Mouse (Mus musculus) hindbrain, embryonic 13.5 days (tissue): ENCODE measurements around the gene 2510009E07Rik. TPM values are rescaled to one million over a fixed set of nuclear protein-coding genes. Genes with fewer than 3 reads are reported as not detected.

Source experiments
- ATAC-seq: fragments of 200-750 bp; cut with Nextera tagmentation; 2 replicates; pipeline ENCODE4 v1.8.0; 2017; ENCODE audit warnings: moderate TSS enrichment; ENCODE audit not compliant: low FRiP score
- H3K27ac ChIP-seq: fragments of 300-500 bp; sonication (generic); 2 replicates; pipeline ENCODE4 v1.5.1; 2015; ENCODE audit warnings: inconsistent platforms, mild to moderate bottlenecking, moderate library complexity
- H3K27me3 ChIP-seq: fragments of 300-500 bp; sonication (generic); 2 replicates; pipeline ENCODE4 v1.6.1; 2015; ENCODE audit warnings: mild to moderate bottlenecking, inconsistent platforms
- H3K36me3 ChIP-seq: fragments of 300-500 bp; sonication (generic); 2 replicates; pipeline ENCODE4 v1.6.1; 2015; ENCODE audit warnings: mild to moderate bottlenecking, inconsistent platforms
- H3K4me1 ChIP-seq: fragments of 300-500 bp; sonication (generic); replicated peaks from 2 replicates; pipeline ENCODE4 v1.6.1; 2015; ENCODE audit warnings: inconsistent platforms
- H3K4me2 ChIP-seq: fragments of 300-500 bp; sonication (generic); 2 replicates; pipeline ENCODE4 v1.6.1; 2015; ENCODE audit warnings: inconsistent platforms, mild to moderate bottlenecking, moderate library complexity
- H3K4me3 ChIP-seq: fragments of 300-500 bp; sonication (generic); 2 replicates; pipeline ENCODE4 v1.5.1; 2015; ENCODE audit warnings: mild to moderate bottlenecking, inconsistent platforms
- H3K9ac ChIP-seq: fragments of 300-500 bp; sonication (generic); 2 replicates; pipeline ENCODE4 v1.6.1; 2015; ENCODE audit warnings: mild to moderate bottlenecking, inconsistent platforms
- H3K9me3 ChIP-seq: fragments of 300-500 bp; sonication (generic); 2 replicates; pipeline ENCODE4 v1.6.1; 2016; ENCODE audit warnings: inconsistent platforms
- WGBS: fragments of 180-500 bp; shearing (Covaris S2); methylation state at CpG from one replicate; pipeline ENCODE4 v1.1.7; 2015; 5-methylcytosine and 5-hydroxymethylcytosine counted together
- polyA plus RNA-seq: library from polyadenylated mRNA; unstranded; fragments of >200 nt; fragmentation: Nextera tagmentation; extraction: Ambion mirVana; gene quantifications from 2 replicates; pipeline ENCODE4 v1.2.1, GENCODE M21; 2015

Gene 2510009E07Rik
- 46.1 and 48.6 TPM in 2 replicates for polyA plus RNA-seq

DNA sequence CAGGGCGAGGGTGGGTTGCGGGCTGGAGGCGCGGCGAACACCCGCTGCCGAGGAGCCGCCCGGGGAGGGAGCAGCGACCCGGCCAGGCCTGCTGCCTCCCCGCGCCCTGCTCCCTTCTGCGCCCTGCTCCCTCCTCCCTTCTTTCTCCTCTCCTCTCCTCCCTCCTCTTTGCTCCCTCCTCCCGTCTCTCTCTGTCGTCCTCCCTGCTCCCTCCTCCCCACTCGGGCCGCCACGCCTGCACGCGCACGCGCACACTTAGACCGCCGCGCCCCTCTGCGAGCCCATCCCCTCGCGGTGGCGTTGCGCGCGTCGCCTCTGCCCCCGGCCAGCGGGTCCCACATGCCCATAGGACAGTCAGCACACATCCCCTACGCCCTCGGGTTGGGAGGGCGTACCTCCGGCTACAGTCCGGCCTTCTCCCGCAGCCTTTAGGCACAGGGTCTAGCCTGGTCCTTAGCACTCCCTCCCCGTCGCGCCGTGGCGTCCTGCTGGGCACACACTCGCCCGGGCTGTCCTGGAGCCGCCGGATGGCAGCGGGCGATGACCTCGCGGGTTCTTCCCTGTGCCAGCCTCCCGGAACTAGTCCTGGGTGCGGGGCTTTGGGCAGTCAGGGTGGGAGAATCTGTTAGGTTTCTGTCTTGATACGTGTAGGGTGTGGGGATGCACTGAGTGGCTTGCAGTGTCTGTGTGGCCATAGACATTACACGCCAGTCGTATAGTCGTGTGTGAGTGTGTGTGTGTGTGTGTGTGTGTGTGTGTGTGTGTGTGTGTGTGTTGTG is at the start of gene 2510009E07Rik:
Gene 2510009E07Rik, minus strand, starts transcription at position 203 of the 779 bp plus-strand sequence.
- peak within 1 kb of the TSS; percentile 84 for H3K4me3 ChIP-seq
- no peaks in the 10 kb centered on the region for H3K36me3 ChIP-seq
- ATAC-seq = peak; percentile 91
- H3K4me1 ChIP-seq = peaks cover 40% of the 10 kb centered on the region
- no peaks in the 10 kb centered on the region for H3K27me3 ChIP-seq
- H3K9ac ChIP-seq = peak within 1 kb of the TSS; percentile 94
- WGBS = under 1% methylated on average over 57 of the region's 61 CpGs
- no peaks in the 10 kb centered on the region for H3K9me3 ChIP-seq
- peak within 1 kb of the TSS; percentile 83 for H3K4me2 ChIP-seq
- peak within 1 kb of the TSS; percentile 98 for H3K27ac ChIP-seq

DNA sequence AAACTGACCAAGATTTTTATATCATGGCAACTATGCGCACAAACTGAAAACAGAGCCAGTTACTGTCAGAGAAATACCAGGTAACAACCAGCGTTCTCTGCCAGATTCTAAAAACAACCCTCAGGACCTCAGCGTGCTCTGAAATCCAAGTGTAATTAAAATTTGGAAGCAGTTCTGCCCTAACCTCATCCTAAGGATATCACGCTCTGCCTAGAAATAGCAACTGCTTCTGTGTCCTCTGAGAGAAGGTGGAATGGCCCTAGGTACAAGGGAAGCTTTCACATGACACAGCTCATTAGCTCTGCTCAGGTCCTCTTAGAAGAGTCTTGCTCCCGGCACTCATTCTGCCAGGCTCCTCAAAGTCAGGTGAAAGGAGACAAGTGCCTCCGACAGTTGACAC is 48.9 kb upstream of the 2510009E07Rik start:
- Histone ChIP-seq H3K9me3 (no peaks in the 10 kb centered on the region), H3K9ac (no peak overlapping the region), H3K27ac (no peak overlapping the region), H3K36me3 (no peaks in the 10 kb centered on the region), H3K4me2 (no peak overlapping the region), H3K27me3 (no peaks in the 10 kb centered on the region), H3K4me3 (no peak overlapping the region), H3K4me1 (no peaks in the 10 kb centered on the region)
- WGBS = 89% methylated on average over 6 of the region's 6 CpGs
- no peak for ATAC-seq

DNA sequence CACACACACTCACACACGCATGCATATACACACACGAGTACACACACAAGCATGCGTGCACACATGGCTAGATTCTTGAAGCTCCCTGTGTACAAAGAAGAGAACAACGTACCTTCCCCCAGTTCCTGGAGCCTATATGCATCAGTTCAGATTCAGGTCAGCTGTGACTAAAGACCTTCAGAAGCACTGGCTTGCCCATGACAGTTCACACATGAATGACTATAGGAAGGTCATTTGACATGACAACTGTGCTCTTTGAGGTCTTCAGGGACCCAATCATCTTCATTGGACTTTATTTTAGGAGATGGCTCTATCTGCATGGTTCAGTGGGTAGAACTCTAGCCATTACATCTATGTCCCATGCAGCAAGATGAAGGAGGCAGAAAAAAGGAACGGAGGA is 48.4 kb upstream of the 2510009E07Rik start:
- Histone ChIP-seq H3K4me3 (no peak overlapping the region), H3K9me3 (no peaks in the 10 kb centered on the region), H3K4me1 (no peaks in the 10 kb centered on the region), H3K27me3 (no peaks in the 10 kb centered on the region), H3K27ac (no peak overlapping the region), H3K9ac (no peak overlapping the region), H3K4me2 (no peak overlapping the region), H3K36me3 (no peaks in the 10 kb centered on the region)
- 83% methylated on average over 5 of the region's 5 CpGs for WGBS
- ATAC-seq = no peak

DNA sequence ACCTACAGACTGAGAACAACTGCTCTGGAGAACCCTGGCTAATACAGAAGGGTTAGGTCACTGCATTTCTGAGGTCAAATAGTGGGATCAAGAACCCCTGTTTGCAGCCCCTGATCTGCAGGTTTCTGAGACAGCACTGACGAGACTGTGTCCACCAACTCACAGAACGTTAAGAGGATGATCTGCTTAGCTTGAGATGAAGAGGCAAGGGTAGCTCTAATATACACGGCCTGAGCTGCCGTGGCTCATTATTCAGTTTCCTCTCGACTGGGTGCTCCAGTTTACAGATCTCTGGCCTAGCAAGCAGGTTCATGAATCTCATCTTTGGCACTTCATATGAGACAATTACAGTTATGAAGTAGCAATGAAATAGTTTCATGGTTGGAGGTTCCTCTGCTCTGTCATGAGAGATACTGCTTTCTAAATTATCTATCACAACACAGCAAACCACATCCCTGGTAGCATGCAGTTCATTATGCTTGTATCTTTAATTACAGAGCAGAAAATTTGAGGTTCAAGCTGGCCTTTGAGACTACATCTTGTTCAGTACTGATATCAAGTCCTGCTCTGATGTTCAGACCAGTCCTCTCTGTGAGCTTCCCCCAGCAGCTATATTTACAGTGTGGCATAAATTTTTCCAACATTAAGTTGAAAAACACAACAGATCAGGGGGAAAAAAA is 47.9 kb upstream of the 2510009E07Rik start:
- H3K4me2 ChIP-seq = no peak overlapping the region
- H3K4me3 ChIP-seq = no peak overlapping the region
- ATAC-seq = no peak
- no peaks in the 10 kb centered on the region for H3K9me3 ChIP-seq
- H3K9ac ChIP-seq = no peak overlapping the region
- 85% methylated on average over 5 of the region's 5 CpGs for WGBS
- H3K36me3 ChIP-seq = no peaks in the 10 kb centered on the region
- H3K27ac ChIP-seq = no peak overlapping the region
- H3K27me3 ChIP-seq = no peaks in the 10 kb centered on the region
- H3K4me1 ChIP-seq = no peaks in the 10 kb centered on the region

DNA sequence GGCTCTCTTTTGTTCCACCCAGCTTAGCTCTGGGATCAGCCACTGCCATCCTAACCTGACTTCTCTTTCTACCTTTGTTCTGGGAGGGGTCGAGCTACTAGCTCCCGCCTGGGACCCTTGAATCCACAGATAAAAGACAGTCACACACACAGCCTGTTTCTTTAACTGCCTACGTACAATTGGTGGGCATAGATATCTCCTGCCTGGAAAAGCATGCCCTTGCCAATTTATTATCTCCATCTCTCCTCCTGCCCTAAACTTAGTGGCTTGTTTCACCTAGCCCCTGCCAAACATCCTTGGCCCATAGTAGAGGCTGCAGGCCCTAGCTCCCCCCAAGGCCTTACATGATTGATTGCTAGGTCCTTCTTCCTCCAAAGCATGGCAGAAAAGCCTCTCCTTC is 47.1 kb upstream of the 2510009E07Rik start:
- no peak overlapping the region for H3K27ac ChIP-seq
- WGBS = 85% methylated on average over 3 of the region's 3 CpGs
- no peak for ATAC-seq
- H3K4me3 ChIP-seq = no peak overlapping the region
- no peaks in the 10 kb centered on the region for H3K9me3 ChIP-seq
- no peaks in the 10 kb centered on the region for H3K4me1 ChIP-seq
- no peak overlapping the region for H3K4me2 ChIP-seq
- no peaks in the 10 kb centered on the region for H3K27me3 ChIP-seq
- no peak overlapping the region for H3K9ac ChIP-seq
- H3K36me3 ChIP-seq = no peaks in the 10 kb centered on the region

DNA sequence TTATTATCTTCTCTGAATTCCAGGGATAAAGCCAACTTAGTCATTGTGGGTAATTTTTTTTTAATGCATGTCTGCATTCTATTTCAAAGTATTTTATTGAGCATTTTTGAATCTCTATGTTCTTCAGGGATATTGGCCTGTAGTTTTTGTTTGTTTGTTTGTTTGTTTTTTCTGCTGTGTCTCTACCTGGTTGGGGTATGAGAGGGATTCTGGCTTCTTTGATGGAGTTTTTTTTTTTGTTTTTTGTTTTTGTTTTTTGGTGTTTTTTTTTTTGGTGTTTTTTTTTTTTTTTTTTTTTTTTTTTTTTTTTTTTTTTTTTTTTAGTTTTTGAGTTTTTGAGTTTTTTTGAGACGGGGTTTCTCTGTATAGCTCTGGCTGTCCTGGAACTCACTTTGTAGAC is 41.2 kb upstream of the 2510009E07Rik start:
- no peak overlapping the region for H3K4me3 ChIP-seq
- no peaks in the 10 kb centered on the region for H3K9me3 ChIP-seq
- no peaks in the 10 kb centered on the region for H3K4me1 ChIP-seq
- H3K27me3 ChIP-seq = no peaks in the 10 kb centered on the region
- no peak overlapping the region for H3K27ac ChIP-seq
- H3K36me3 ChIP-seq = no peaks in the 10 kb centered on the region
- ATAC-seq = no peak
- H3K4me2 ChIP-seq = no peak overlapping the region
- 100% methylated on average over 1 of the region's 1 CpGs for WGBS
- no peak overlapping the region for H3K9ac ChIP-seq

DNA sequence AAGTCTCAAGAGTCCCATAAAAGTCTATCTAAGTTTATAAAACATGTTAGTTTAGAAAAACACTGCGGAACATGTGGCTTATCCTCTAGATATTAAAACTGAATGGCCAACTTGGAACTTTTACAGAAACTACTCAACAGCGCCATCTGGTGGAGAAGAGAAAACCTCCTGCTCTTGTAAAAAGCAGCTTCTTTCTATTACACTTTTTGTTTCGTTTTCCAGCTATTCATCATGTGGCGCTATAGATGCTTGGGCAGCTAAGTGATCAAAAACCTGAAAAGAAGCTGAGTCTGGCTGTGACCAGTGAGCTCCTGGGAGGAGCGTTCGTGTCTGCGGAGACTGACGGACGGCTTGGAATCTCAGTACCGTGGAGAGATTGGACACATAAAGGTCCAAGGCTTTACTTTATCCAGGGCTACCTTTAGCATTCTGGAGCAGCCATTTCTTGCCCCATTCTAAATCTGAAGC is 33.5 kb upstream of the 2510009E07Rik start:
- Histone ChIP-seq H3K9me3 (no peaks in the 10 kb centered on the region), H3K4me1 (no peaks in the 10 kb centered on the region), H3K4me2 (peak overlapping the region; percentile 47), H3K4me3 (peak overlapping the region; percentile 31), H3K27me3 (no peaks in the 10 kb centered on the region), H3K36me3 (no peaks in the 10 kb centered on the region), H3K9ac (peak overlapping the region; percentile 56; the same call in 1 of the 2 replicates), H3K27ac (no peak overlapping the region)
- 31% methylated on average over 10 of the region's 10 CpGs for WGBS
- peak; percentile 39; the same call in 1 of the 2 replicates for ATAC-seq

DNA sequence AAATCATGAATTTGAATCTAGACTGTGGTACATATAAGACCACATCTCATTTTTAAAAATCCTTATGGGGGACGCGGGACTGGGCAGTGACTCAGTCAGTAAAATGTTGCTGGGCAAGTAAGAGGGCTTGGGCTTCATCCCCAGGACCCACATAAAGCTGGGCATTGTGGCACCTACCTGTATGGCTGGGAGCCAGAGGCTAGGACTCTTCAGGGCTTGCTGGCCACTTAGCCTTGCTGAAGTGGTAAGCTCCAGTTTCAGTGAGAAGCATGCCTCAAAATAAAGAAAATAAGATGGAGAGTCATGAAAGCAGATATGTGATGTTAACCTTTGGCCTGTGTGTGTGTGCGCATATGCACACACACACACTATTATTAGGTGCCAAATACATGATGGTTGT is 33.0 kb upstream of the 2510009E07Rik start:
- H3K36me3 ChIP-seq = no peaks in the 10 kb centered on the region
- 0 out of 2 replicates have a peak, but pooled peaks have one; percentile 13 for ATAC-seq
- 91% methylated on average over 3 of the region's 3 CpGs for WGBS

DNA sequence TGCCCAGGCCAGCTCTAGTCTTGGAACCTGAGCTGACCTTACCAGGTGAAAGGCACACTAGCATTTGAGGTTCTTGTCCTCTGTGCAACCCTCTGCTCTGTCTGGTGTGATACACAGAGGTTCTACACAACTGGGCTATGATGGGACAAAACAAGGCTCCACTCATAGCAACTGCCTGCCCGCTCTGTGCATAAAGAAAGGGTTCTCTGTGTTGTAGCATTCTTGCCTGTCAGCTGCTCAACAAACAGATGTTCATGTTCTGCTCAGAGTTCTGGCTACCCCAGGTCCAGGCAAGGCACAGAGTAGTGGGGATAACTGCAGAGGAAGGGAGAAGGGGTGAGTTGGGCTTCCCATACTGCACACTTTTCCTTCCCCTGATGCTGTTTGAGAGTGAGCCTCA is 29.8 kb upstream of the 2510009E07Rik start:
- no peak for ATAC-seq
- H3K4me3 ChIP-seq = no peak overlapping the region
- H3K9ac ChIP-seq = no peak overlapping the region
- 94% methylated on average over 1 of the region's 1 CpGs for WGBS
- H3K27ac ChIP-seq = no peak overlapping the region
- H3K9me3 ChIP-seq = no peaks in the 10 kb centered on the region
- no peaks in the 10 kb centered on the region for H3K27me3 ChIP-seq
- H3K36me3 ChIP-seq = no peaks in the 10 kb centered on the region
- no peak overlapping the region for H3K4me2 ChIP-seq
- H3K4me1 ChIP-seq = no peaks in the 10 kb centered on the region

More for the DNA sequence above, 33.0 kb upstream of the 2510009E07Rik start:
- Histone ChIP-seq H3K9ac (no peak overlapping the region), H3K9me3 (no peaks in the 10 kb centered on the region), H3K27ac (no peak overlapping the region), H3K4me1 (no peaks in the 10 kb centered on the region), H3K27me3 (no peaks in the 10 kb centered on the region), H3K4me2 (no peak overlapping the region), H3K4me3 (no peak overlapping the region)

DNA sequence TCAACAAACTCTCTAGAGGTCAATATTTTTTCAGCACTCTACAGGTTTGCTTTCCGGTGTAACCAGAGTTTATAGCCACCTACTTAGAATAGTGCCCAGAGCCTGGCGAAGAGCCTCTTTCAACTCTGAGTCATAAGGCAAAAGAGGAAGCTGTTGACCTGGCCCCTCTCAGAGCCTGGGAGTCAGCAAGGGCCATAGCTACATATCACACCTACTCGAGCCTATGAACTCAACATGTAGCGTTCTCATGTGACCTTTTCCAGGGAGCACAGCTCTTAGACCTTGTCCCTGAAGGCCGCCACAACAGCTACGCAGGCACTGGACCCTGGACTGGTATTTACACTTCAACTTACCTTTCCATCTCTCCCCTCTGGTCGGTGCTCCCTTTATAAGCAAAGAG is 25.3 kb upstream of the 2510009E07Rik start:
- H3K9ac ChIP-seq = no peak overlapping the region
- no peaks in the 10 kb centered on the region for H3K4me1 ChIP-seq
- H3K27ac ChIP-seq = no peak overlapping the region
- no peaks in the 10 kb centered on the region for H3K36me3 ChIP-seq
- no peaks in the 10 kb centered on the region for H3K9me3 ChIP-seq
- 93% methylated on average over 7 of the region's 7 CpGs for WGBS
- H3K27me3 ChIP-seq = no peaks in the 10 kb centered on the region
- no peak overlapping the region for H3K4me2 ChIP-seq
- H3K4me3 ChIP-seq = no peak overlapping the region
- ATAC-seq = no peak

DNA sequence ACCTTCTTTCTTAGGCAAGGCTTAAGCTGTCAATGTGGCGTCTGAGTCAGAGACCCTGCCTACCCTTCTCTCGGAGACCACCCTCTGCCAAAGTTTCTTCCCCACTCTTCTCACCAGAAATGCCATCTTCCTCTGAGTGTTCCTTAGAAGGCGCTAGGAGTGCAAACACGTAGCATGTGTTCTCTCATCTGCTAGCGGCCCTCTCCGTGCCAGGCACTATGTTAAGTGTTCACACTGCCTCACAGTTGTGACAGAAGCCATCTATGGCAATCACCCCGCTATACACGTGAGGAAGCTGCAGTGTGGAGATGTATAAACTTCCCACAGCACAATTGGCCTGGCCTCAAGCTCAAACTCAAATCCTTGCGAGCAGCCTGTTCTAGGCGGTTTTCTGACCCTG is 20.1 kb upstream of the 2510009E07Rik start:
- Histone ChIP-seq H3K4me1 (0 out of 2 replicates have a peak, but pooled peaks cover 2% of the 10 kb centered on the region), H3K9me3 (no peaks in the 10 kb centered on the region), H3K27me3 (no peaks in the 10 kb centered on the region), H3K27ac (no peak overlapping the region), H3K4me3 (no peak overlapping the region), H3K4me2 (no peak overlapping the region), H3K9ac (no peak overlapping the region), H3K36me3 (no peaks in the 10 kb centered on the region)
- WGBS = 88% methylated on average over 10 of the region's 10 CpGs
- no peak for ATAC-seq

DNA sequence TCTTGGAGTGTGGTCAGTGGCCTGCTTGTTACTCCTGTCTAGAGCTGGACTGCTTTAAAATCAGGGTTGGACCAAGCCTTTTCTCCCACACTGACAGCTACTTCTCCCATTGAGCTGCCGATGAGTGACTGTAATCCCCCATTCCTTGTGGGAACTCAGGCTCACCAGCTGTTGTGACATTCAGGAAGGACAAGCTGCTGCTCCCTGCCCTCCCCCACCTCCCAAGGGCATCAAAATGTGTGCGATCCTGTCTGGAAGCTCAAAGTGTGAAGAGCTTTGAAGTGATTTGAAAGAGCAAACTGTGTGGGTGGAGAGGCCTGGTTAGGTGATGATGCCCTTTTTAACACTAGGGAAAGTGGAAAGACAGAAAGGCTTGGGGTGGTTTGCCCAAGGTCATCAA is 15.9 kb upstream of the 2510009E07Rik start:
- Histone ChIP-seq H3K27me3 (no peaks in the 10 kb centered on the region), H3K27ac (no peak overlapping the region), H3K4me3 (no peak overlapping the region), H3K4me2 (no peak overlapping the region), H3K9ac (no peak overlapping the region), H3K9me3 (no peaks in the 10 kb centered on the region), H3K36me3 (no peaks in the 10 kb centered on the region), H3K4me1 (0 out of 2 replicates have a peak, but pooled peaks cover 2% of the 10 kb centered on the region)
- no peak for ATAC-seq
- 36% methylated on average over 2 of the region's 2 CpGs for WGBS
